9 mouse cellular contexts compared by ENCODE assay signal in the genomic region with DNA sequence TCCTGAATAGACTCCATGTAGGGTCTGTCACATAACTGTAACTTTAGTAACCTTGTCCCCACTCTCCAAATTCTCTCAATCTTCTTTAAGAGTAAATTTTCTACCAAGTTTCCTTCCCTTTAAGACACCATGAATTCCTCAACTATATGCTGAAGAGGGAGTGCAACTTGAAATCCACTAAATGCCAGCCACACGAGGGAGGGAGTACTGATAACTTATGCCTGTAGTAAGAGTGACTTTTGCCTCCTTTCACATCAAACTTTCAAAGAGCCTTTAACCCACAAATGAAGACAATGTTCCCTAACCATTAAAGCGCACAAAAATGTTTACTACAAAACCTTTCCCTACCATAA. TPM values are rescaled to one million over a fixed set of nuclear protein-coding genes. Genes with fewer than 3 reads are reported as not detected.
DNase-seq lines count a peak whose midpoint lies in the region; ATAC-seq and TF ChIP-seq lines count a peak whose summit lies in the region.
"Had no signal": no experiment of that assay in that cellular context is flagged by ENCODE, and none has a peak within 500 bp of the region (broad histone marks: within the 10 kb centered on the region; RNA-seq: fewer than 3 reads in every experiment).

No protein-coding gene starts in this region.

- H3K9ac ChIP-seq in embryonic facial prominence, embryonic 14.5 days (ENCODE audit: low read depth, low read length) = peak overlapping the region; percentile 73; the same call in 1 of the 2 replicates
- H3K9ac ChIP-seq in hindbrain, embryonic 16.5 days (ENCODE audit: low read depth, low read length) = no peak overlapping the region
- H3K9ac ChIP-seq in midbrain, embryonic 16.5 days (ENCODE audit: low read depth, low read length) = no peak overlapping the region

- peak overlapping the region; percentile 84 for H3K27ac ChIP-seq in left cerebral cortex, adult 2 months
- no peak overlapping the region for H3K27ac ChIP-seq in embryonic facial prominence, embryonic 14.5 days (replicated peaks; ENCODE audit: low read depth, low read length)
- no peak overlapping the region for H3K27ac ChIP-seq in hindbrain, embryonic 16.5 days (ENCODE audit: low read depth, low read length)
- H3K27ac ChIP-seq in midbrain, embryonic 16.5 days (ENCODE audit: low read length) = no peak overlapping the region

- intact Hi-C loops in left cerebral cortex, adult 2 months (cut with DNase I) = no loop called here

- 53% methylated on average over 2 of the region's 2 CpGs for WGBS in embryonic facial prominence, embryonic 14.5 days
- WGBS in hindbrain, embryonic 16.5 days = 59% methylated on average over 2 of the region's 2 CpGs
- WGBS in midbrain, embryonic 16.5 days = 55% methylated on average over 2 of the region's 2 CpGs

- no peaks in the 10 kb centered on the region for H3K9me3 ChIP-seq in embryonic facial prominence, embryonic 14.5 days (ENCODE audit: control insufficient read depth, low read length)
- H3K9me3 ChIP-seq in hindbrain, embryonic 16.5 days (ENCODE audit: control insufficient read depth, low read length) = no peaks in the 10 kb centered on the region
- no peaks in the 10 kb centered on the region for H3K9me3 ChIP-seq in midbrain, embryonic 16.5 days (replicated peaks; ENCODE audit: control insufficient read depth, low read length, poor library complexity, severe bottlenecking)

- H3K4me1 ChIP-seq in embryonic facial prominence, embryonic 14.5 days (ENCODE audit: control insufficient read depth, insufficient read depth, low read length) = 0 out of 2 replicates have a peak, but pooled peaks cover 3% of the 10 kb centered on the region
- peaks cover 4% of the 10 kb centered on the region; the same call in 1 of the 2 replicates for H3K4me1 ChIP-seq in hindbrain, embryonic 16.5 days (ENCODE audit: control insufficient read depth, insufficient read depth, low read depth, low read length)
- no peaks in the 10 kb centered on the region for H3K4me1 ChIP-seq in midbrain, embryonic 16.5 days (ENCODE audit: control insufficient read depth, insufficient read depth, low read length)

- peak overlapping the region; percentile 64 for H3K4me3 ChIP-seq in left cerebral cortex, adult 2 months
- peak overlapping the region; percentile 50 for H3K4me3 ChIP-seq in embryonic facial prominence, embryonic 14.5 days (ENCODE audit: low read depth, low read length)
- H3K4me3 ChIP-seq in hindbrain, embryonic 16.5 days (ENCODE audit: low read length) = peak overlapping the region; percentile 56
- H3K4me3 ChIP-seq in midbrain, embryonic 16.5 days (ENCODE audit: low read depth, low read length) = peak overlapping the region; percentile 57

- no peak for ATAC-seq in embryonic facial prominence, embryonic 14.5 days (ENCODE audit: low read depth)
- no peak for ATAC-seq in hindbrain, embryonic 16.5 days
- no peak for ATAC-seq in midbrain, embryonic 16.5 days
- no peak for ATAC-seq in erythroid progenitor cell, adult 5-6 weeks (replicated peaks; ENCODE audit: low FRiP score, poor library complexity, severe bottlenecking)

- DNase-seq in left cerebral cortex, adult 2 months (ENCODE audit: extremely low spot score in 1 of 2, low spot score in 2 of 2) = no peak
- no peak for DNase-seq in left cerebral cortex, adult 9 months (ENCODE audit: low spot score in 2 of 2)
- no peak for DNase-seq in embryonic facial prominence, embryonic 14.5 days (ENCODE audit: low spot score)
- no peak for DNase-seq in layer of hippocampus, adult 9-10 months (ENCODE audit: low spot score)
- no peak for DNase-seq in adipocyte (ENCODE audit: low spot score)

- peak overlapping the region; percentile 73 for H3K4me2 ChIP-seq in embryonic facial prominence, embryonic 14.5 days (ENCODE audit: low read depth, low read length)
- H3K4me2 ChIP-seq in hindbrain, embryonic 16.5 days (ENCODE audit: low read length) = peak overlapping the region; percentile 80
- H3K4me2 ChIP-seq in midbrain, embryonic 16.5 days (ENCODE audit: low read length) = peak overlapping the region; percentile 82

- no peaks in the 10 kb centered on the region for H3K36me3 ChIP-seq in embryonic facial prominence, embryonic 14.5 days (ENCODE audit: control insufficient read depth, insufficient read depth, low read length)
- no peaks in the 10 kb centered on the region for H3K36me3 ChIP-seq in hindbrain, embryonic 16.5 days (ENCODE audit: control insufficient read depth, insufficient read depth, low read length)
- no peaks in the 10 kb centered on the region for H3K36me3 ChIP-seq in midbrain, embryonic 16.5 days (ENCODE audit: control insufficient read depth, insufficient read depth, low read length)

- TF ChIP-seq CTCF in left cerebral cortex, adult 2 months (IDR thresholded peaks at IDR 0.05) = no peak

- no peaks in the 10 kb centered on the region for H3K27me3 ChIP-seq in embryonic facial prominence, embryonic 14.5 days (replicated peaks; ENCODE audit: control insufficient read depth, insufficient read depth, low read length)
- no peaks in the 10 kb centered on the region for H3K27me3 ChIP-seq in hindbrain, embryonic 16.5 days (replicated peaks; ENCODE audit: control insufficient read depth, insufficient read depth, low read length)
- no peaks in the 10 kb centered on the region for H3K27me3 ChIP-seq in midbrain, embryonic 16.5 days (ENCODE audit: control insufficient read depth, insufficient read depth, low read depth, low read length)

RNA-seq across cellular contexts. Expression of a gene that starts 1.0 kb away (rescaled TPM):
- 1 to 10 TPM; 3.3 TPM for total RNA-seq in left cerebral cortex, adult 2 months (2021)
- polyA plus RNA-seq in embryonic facial prominence, embryonic 14.5 days (2014; fragmentation: Nextera tagmentation; extraction: Ambion mirVana) = 2.3 and 2.6 TPM in 2 replicates
- 1.3 and 1.5 TPM in 2 replicates for polyA plus RNA-seq in hindbrain, embryonic 16.5 days (2015; fragmentation: Nextera tagmentation; extraction: Ambion mirVana)
- 0.98 and 1.2 TPM in 2 replicates for polyA plus RNA-seq in midbrain, embryonic 16.5 days (2015; fragmentation: Nextera tagmentation; extraction: Ambion mirVana)
- not detected in 2 replicates for total RNA-seq in erythroid progenitor cell, adult 5-6 weeks (2015; ENCODE audit: low replicate concordance)
- total RNA-seq in erythroid progenitor cell, adult 5-6 weeks (2017; ENCODE audit: low replicate concordance) = 0.13 TPM in 1 of 2 replicates, not detected in the other

RNA-seq across cellular contexts. Expression of a gene that starts 12.7 kb away (rescaled TPM):
- total RNA-seq in left cerebral cortex, adult 2 months (2021) = 100 to 1,000 TPM in 1 of 2 experiments, 10 to 100 TPM in 1; 94.4 to 103 TPM
- polyA plus RNA-seq in embryonic facial prominence, embryonic 14.5 days (2014; fragmentation: Nextera tagmentation; extraction: Ambion mirVana) = 5.9 and 7.1 TPM in 2 replicates
- polyA plus RNA-seq in hindbrain, embryonic 16.5 days (2015; fragmentation: Nextera tagmentation; extraction: Ambion mirVana) = 7.6 and 7.7 TPM in 2 replicates
- polyA plus RNA-seq in midbrain, embryonic 16.5 days (2015; fragmentation: Nextera tagmentation; extraction: Ambion mirVana) = 9.1 and 10.9 TPM in 2 replicates
- not detected in 2 replicates for total RNA-seq in erythroid progenitor cell, adult 5-6 weeks (2015; ENCODE audit: low replicate concordance)
- 0.08 and 2.2 TPM in 2 replicates for total RNA-seq in erythroid progenitor cell, adult 5-6 weeks (2017; ENCODE audit: low replicate concordance)

RNA-seq across cellular contexts. Expression of a gene that starts 32.3 kb away (rescaled TPM):
- 1 to 10 TPM; 5.8 to 7.3 TPM for total RNA-seq in left cerebral cortex, adult 2 months (2021)
- polyA plus RNA-seq in embryonic facial prominence, embryonic 14.5 days (2014; fragmentation: Nextera tagmentation; extraction: Ambion mirVana) = not detected in 2 replicates
- 0.63 and 0.66 TPM in 2 replicates for polyA plus RNA-seq in hindbrain, embryonic 16.5 days (2015; fragmentation: Nextera tagmentation; extraction: Ambion mirVana)
- 0.22 and 0.31 TPM in 2 replicates for polyA plus RNA-seq in midbrain, embryonic 16.5 days (2015; fragmentation: Nextera tagmentation; extraction: Ambion mirVana)
- total RNA-seq in erythroid progenitor cell, adult 5-6 weeks (2015; ENCODE audit: low replicate concordance) = not detected in 2 replicates
- total RNA-seq in erythroid progenitor cell, adult 5-6 weeks (2017; ENCODE audit: low replicate concordance) = not detected in 2 replicates

RNA-seq across cellular contexts. Expression of a gene that starts 46.8 kb away (rescaled TPM):
- 1 to 10 TPM; 4.8 to 5.1 TPM for total RNA-seq in left cerebral cortex, adult 2 months (2021)
- polyA plus RNA-seq in embryonic facial prominence, embryonic 14.5 days (2014; fragmentation: Nextera tagmentation; extraction: Ambion mirVana) = 1.4 TPM in 2 replicates
- polyA plus RNA-seq in hindbrain, embryonic 16.5 days (2015; fragmentation: Nextera tagmentation; extraction: Ambion mirVana) = 4.7 and 4.8 TPM in 2 replicates
- polyA plus RNA-seq in midbrain, embryonic 16.5 days (2015; fragmentation: Nextera tagmentation; extraction: Ambion mirVana) = 8.2 and 9.3 TPM in 2 replicates
- 8.4 and 11.9 TPM in 2 replicates for total RNA-seq in erythroid progenitor cell, adult 5-6 weeks (2015; ENCODE audit: low replicate concordance)
- 13.5 and 15.9 TPM in 2 replicates for total RNA-seq in erythroid progenitor cell, adult 5-6 weeks (2017; ENCODE audit: low replicate concordance)

RNA-seq across cellular contexts. Expression of a gene that starts 49.5 kb away (rescaled TPM):
- 1 to 10 TPM; 2.3 to 3.3 TPM for total RNA-seq in left cerebral cortex, adult 2 months (2021)
- 0.13 TPM in 1 of 2 replicates, not detected in the other for polyA plus RNA-seq in embryonic facial prominence, embryonic 14.5 days (2014; fragmentation: Nextera tagmentation; extraction: Ambion mirVana)
- polyA plus RNA-seq in hindbrain, embryonic 16.5 days (2015; fragmentation: Nextera tagmentation; extraction: Ambion mirVana) = 1.1 and 1.4 TPM in 2 replicates
- polyA plus RNA-seq in midbrain, embryonic 16.5 days (2015; fragmentation: Nextera tagmentation; extraction: Ambion mirVana) = 1.4 and 1.8 TPM in 2 replicates
- not detected in 2 replicates for total RNA-seq in erythroid progenitor cell, adult 5-6 weeks (2015; ENCODE audit: low replicate concordance)
- total RNA-seq in erythroid progenitor cell, adult 5-6 weeks (2017; ENCODE audit: low replicate concordance) = not detected in 2 replicates
- polyA plus RNA-seq: thymus, postnatal 0 days had no signal
